Mouse (Mus musculus): ENCODE results near the gene Cldn9.

Gene Cldn9

GRCm38 (mm10) chr17:23651363-23651762 is 32.5 kb downstream of the Cldn9 start:
- no peak for DNase-seq (ENCODE audit: low read depth, low spot score)

GRCm38 (mm10) chr17:23645894-23646293 is 37.9 kb downstream of the Cldn9 start:
- no peak for DNase-seq (ENCODE audit: low read depth, low spot score)

- no peak for DNase-seq (ENCODE audit: low read depth, low spot score)
These were observed 39.0 kb downstream of the Cldn9 start, which contains the start of gene Mmp25 for GRCm38 (mm10) chr17:23644613-23645495. TSS of gene Mmp25 (minus strand) at chr17:23645277.

Measured in brain, embryonic 18.5 days (tissue).